Comparison of ENCODE assay signal across 1 mouse cellular context in the genomic region with DNA sequence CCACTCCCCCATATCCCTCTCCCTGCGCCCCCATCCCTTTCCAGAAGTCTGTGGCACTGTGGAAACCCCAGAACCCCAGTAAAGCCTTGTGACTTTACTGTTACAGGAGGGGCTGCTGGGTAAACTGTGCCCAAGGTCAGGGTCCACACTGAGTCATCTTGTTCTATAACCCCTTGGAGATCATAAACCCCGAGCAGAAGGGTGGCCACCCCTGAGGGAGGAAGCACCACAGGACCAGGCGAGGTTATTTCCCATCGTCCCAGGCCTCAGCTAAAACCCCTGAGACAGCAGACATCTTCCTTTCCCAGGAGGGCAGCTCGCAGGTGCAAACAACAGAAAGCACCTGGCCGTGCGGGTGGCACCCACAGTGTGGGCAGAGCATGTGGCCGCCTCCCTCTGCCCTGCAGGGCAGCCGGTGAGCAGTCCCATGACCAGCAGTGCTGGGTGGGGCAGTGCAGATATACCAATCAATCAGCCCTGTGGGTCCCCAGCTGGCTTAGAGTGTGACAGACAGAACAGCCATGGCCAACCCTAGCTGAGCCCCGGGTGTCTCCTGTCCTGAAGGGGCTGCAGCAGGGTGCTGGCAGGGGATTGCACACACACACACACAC.
TF ChIP-seq lines count a peak whose summit lies in the region.

No protein-coding gene starts in this region.

TF ChIP-seq in myocyte, 11 proteins besides CTCF, POLR2A, EP300 and RAD21 (continued from another document):
- no peak for TF ChIP-seq POLR2AphosphoS2 (IDR thresholded peaks at IDR 0.05; ENCODE audit: insufficient read length, low read depth)
- no peak for TF ChIP-seq USF1 (IDR thresholded peaks at IDR 0.05; ENCODE audit: low read depth)
